Mouse (Mus musculus): ENCODE data around the gene Snupn. TPM values are rescaled to one million over a fixed set of nuclear protein-coding genes. Genes with fewer than 3 reads are reported as not detected.
"Not testable (repeated sequence)": the region's sequence is repeated elsewhere in the genome, so short reads cannot be mapped to it uniquely, and the experiment has no call there.

The Snupn gene
- polyA plus RNA-seq, 1 experiment, result 18.5 TPM

GRCm38 (mm10) chr9:56937223-56938160 is 13.2 kb upstream of the Snupn start, which contains the start of gene Imp3:
Gene Imp3 (plus strand): TSS chr9:56937475.
- Histone ChIP-seq H3K27me3 (ENCODE audit: control insufficient read depth, insufficient read depth, low read length, poor library complexity, severe bottlenecking) (no peaks in the 10 kb centered on the region), H3K4me1 (ENCODE audit: control insufficient read depth, insufficient read depth, low read length) (no peaks in the 10 kb centered on the region), H3K4me3 (ENCODE audit: low read depth, low read length) (peak within 1 kb of the TSS; percentile 91), H3K9ac (ENCODE audit: low read depth, poor library complexity, severe bottlenecking) (peak within 1 kb of the TSS; percentile 65), H3K27ac (ENCODE audit: insufficient read depth, low read length) (peak within 1 kb of the TSS; percentile 51), H3K36me3 (ENCODE audit: control insufficient read depth, insufficient read depth, low read length, poor library complexity, severe bottlenecking) (no peaks in the 10 kb centered on the region), H3K9me3 (replicated peaks; ENCODE audit: control insufficient read depth, insufficient read depth, low read length, poor library complexity, severe bottlenecking) (no peaks in the 10 kb centered on the region)
- no peak for TF ChIP-seq POLR2A (IDR thresholded peaks at IDR 0.05; ENCODE audit: insufficient read depth, low read length)
- TF ChIP-seq CTCF (IDR thresholded peaks at IDR 0.05; ENCODE audit: low read depth, low read length), result no peak
- TF ChIP-seq EP300 (IDR thresholded peaks at IDR 0.05; ENCODE audit: insufficient read depth, low read depth, low read length), result no peak

- Histone ChIP-seq H3K9me3 (replicated peaks; ENCODE audit: control insufficient read depth, insufficient read depth, low read length, poor library complexity, severe bottlenecking) (no peaks in the 10 kb centered on the region), H3K4me1 (ENCODE audit: control insufficient read depth, insufficient read depth, low read length) (no peaks in the 10 kb centered on the region), H3K27ac (ENCODE audit: insufficient read depth, low read length) (no peak overlapping the region), H3K27me3 (ENCODE audit: control insufficient read depth, insufficient read depth, low read length, poor library complexity, severe bottlenecking) (no peaks in the 10 kb centered on the region), H3K36me3 (ENCODE audit: control insufficient read depth, insufficient read depth, low read length, poor library complexity, severe bottlenecking) (no peaks in the 10 kb centered on the region), H3K9ac (ENCODE audit: low read depth, poor library complexity, severe bottlenecking) (peak overlapping the region; percentile 51), H3K4me3 (ENCODE audit: low read depth, low read length) (peak overlapping the region; percentile 91)
- TF ChIP-seq POLR2A (IDR thresholded peaks at IDR 0.05; ENCODE audit: insufficient read depth, low read length) (no peak), EP300 (IDR thresholded peaks at IDR 0.05; ENCODE audit: insufficient read depth, low read depth, low read length) (no peak), CTCF (IDR thresholded peaks at IDR 0.05; ENCODE audit: low read depth, low read length) (no peak)
These were observed 12.3 kb upstream of the Snupn start for GRCm38 (mm10) chr9:56938374-56938773.

- not testable (repeated sequence) for H3K27ac ChIP-seq (ENCODE audit: insufficient read depth, low read length); H3K27me3 ChIP-seq (ENCODE audit: control insufficient read depth, insufficient read depth, low read length, poor library complexity, severe bottlenecking); H3K9me3 ChIP-seq (replicated peaks; ENCODE audit: control insufficient read depth, insufficient read depth, low read length, poor library complexity, severe bottlenecking); H3K4me3 ChIP-seq (ENCODE audit: low read depth, low read length); H3K36me3 ChIP-seq (ENCODE audit: control insufficient read depth, insufficient read depth, low read length, poor library complexity, severe bottlenecking); H3K4me1 ChIP-seq (ENCODE audit: control insufficient read depth, insufficient read depth, low read length); H3K9ac ChIP-seq (ENCODE audit: low read depth, poor library complexity, severe bottlenecking)
These were observed 3.2 kb upstream of the Snupn start for GRCm38 (mm10) chr9:56947481-56947880.

- H3K9me3 ChIP-seq (replicated peaks; ENCODE audit: control insufficient read depth, insufficient read depth, low read length, poor library complexity, severe bottlenecking); H3K4me3 ChIP-seq (ENCODE audit: low read depth, low read length); H3K4me1 ChIP-seq (ENCODE audit: control insufficient read depth, insufficient read depth, low read length); H3K27ac ChIP-seq (ENCODE audit: insufficient read depth, low read length); H3K9ac ChIP-seq (ENCODE audit: low read depth, poor library complexity, severe bottlenecking); H3K27me3 ChIP-seq (ENCODE audit: control insufficient read depth, insufficient read depth, low read length, poor library complexity, severe bottlenecking); H3K36me3 ChIP-seq (ENCODE audit: control insufficient read depth, insufficient read depth, low read length, poor library complexity, severe bottlenecking): not testable (repeated sequence)
These were observed 2.0 kb upstream of the Snupn start for GRCm38 (mm10) chr9:56948699-56949098.

GRCm38 (mm10) chr9:56949767-56950166 is 911 bp upstream of the Snupn start:
- no peaks in the 10 kb centered on the region for H3K4me1 ChIP-seq (ENCODE audit: control insufficient read depth, insufficient read depth, low read length)
- no peak for TF ChIP-seq CTCF (IDR thresholded peaks at IDR 0.05; ENCODE audit: low read depth, low read length)
- no peak for TF ChIP-seq EP300 (IDR thresholded peaks at IDR 0.05; ENCODE audit: insufficient read depth, low read depth, low read length)
- TF ChIP-seq POLR2A (IDR thresholded peaks at IDR 0.05; ENCODE audit: insufficient read depth, low read length), result no peak
- no peaks in the 10 kb centered on the region for H3K27me3 ChIP-seq (ENCODE audit: control insufficient read depth, insufficient read depth, low read length, poor library complexity, severe bottlenecking)
- peak overlapping the region; percentile 25; the same call in 1 of the 2 replicates for H3K27ac ChIP-seq (ENCODE audit: insufficient read depth, low read length)
- H3K9me3 ChIP-seq (replicated peaks; ENCODE audit: control insufficient read depth, insufficient read depth, low read length, poor library complexity, severe bottlenecking), result no peaks in the 10 kb centered on the region
- no peaks in the 10 kb centered on the region for H3K36me3 ChIP-seq (ENCODE audit: control insufficient read depth, insufficient read depth, low read length, poor library complexity, severe bottlenecking)
- peak overlapping the region; percentile 56 for H3K4me3 ChIP-seq (ENCODE audit: low read depth, low read length)
- H3K9ac ChIP-seq (ENCODE audit: low read depth, poor library complexity, severe bottlenecking), result peak overlapping the region; percentile 48; the same call in 1 of the 2 replicates

GRCm38 (mm10) chr9:56953562-56953961 is 2.9 kb downstream of the Snupn start:
- Histone ChIP-seq H3K27ac (ENCODE audit: insufficient read depth, low read length) (no peak overlapping the region), H3K36me3 (ENCODE audit: control insufficient read depth, insufficient read depth, low read length, poor library complexity, severe bottlenecking) (no peaks in the 10 kb centered on the region; the same call in 1 of the 2 replicates), H3K4me1 (ENCODE audit: control insufficient read depth, insufficient read depth, low read length) (no peaks in the 10 kb centered on the region), H3K9me3 (replicated peaks; ENCODE audit: control insufficient read depth, insufficient read depth, low read length, poor library complexity, severe bottlenecking) (no peaks in the 10 kb centered on the region), H3K4me3 (ENCODE audit: low read depth, low read length) (no peak overlapping the region), H3K9ac (ENCODE audit: low read depth, poor library complexity, severe bottlenecking) (no peak overlapping the region), H3K27me3 (ENCODE audit: control insufficient read depth, insufficient read depth, low read length, poor library complexity, severe bottlenecking) (no peaks in the 10 kb centered on the region)
- no peak for TF ChIP-seq CTCF (IDR thresholded peaks at IDR 0.05; ENCODE audit: low read depth, low read length)
- no peak for TF ChIP-seq POLR2A (IDR thresholded peaks at IDR 0.05; ENCODE audit: insufficient read depth, low read length)
- no peak for TF ChIP-seq EP300 (IDR thresholded peaks at IDR 0.05; ENCODE audit: insufficient read depth, low read depth, low read length)

Measured in ES-Bruce4 (cell line).